Mouse (Mus musculus) ES-Bruce4 (cell line): ENCODE measurements around the gene Pde1a. TPM values are rescaled to one million over a fixed set of nuclear protein-coding genes. Genes with fewer than 3 reads are reported as not detected.

Experiments used
- H3K27ac ChIP-seq: 2 replicates; pipeline ENCODE4 v1.5.1; 2012; ENCODE audit warnings: low read length, inconsistent platforms; ENCODE audit not compliant: insufficient read depth
- H3K27me3 ChIP-seq: 2 replicates; pipeline ENCODE4 v1.6.1; 2012; ENCODE audit warnings: mild to moderate bottlenecking, low read length, inconsistent platforms; ENCODE audit not compliant: control insufficient read depth, poor library complexity, insufficient read depth, severe bottlenecking
- H3K36me3 ChIP-seq: 2 replicates; pipeline ENCODE4 v1.6.1; 2012; ENCODE audit warnings: inconsistent platforms, mild to moderate bottlenecking, low read length, moderate library complexity; ENCODE audit not compliant: control insufficient read depth, poor library complexity, insufficient read depth, severe bottlenecking
- H3K4me1 ChIP-seq: one replicate; pipeline ENCODE4 v1.8.1; 2011; ENCODE audit warnings: low read length; ENCODE audit not compliant: control insufficient read depth, insufficient read depth
- H3K4me3 ChIP-seq: 2 replicates; pipeline ENCODE4 v1.5.1; 2011; ENCODE audit warnings: low read depth, mild to moderate bottlenecking, low read length
- H3K9ac ChIP-seq: 2 replicates; pipeline ENCODE4 v1.6.1; 2012; ENCODE audit warnings: low read depth, mild to moderate bottlenecking, inconsistent platforms; ENCODE audit not compliant: poor library complexity, severe bottlenecking
- H3K9me3 ChIP-seq: replicated peaks from 2 replicates; pipeline ENCODE4 v1.6.1; 2012; ENCODE audit warnings: mild to moderate bottlenecking, low read length, inconsistent platforms; ENCODE audit not compliant: control insufficient read depth, poor library complexity, insufficient read depth, severe bottlenecking
- CTCF ChIP-seq: IDR thresholded peaks from one replicate; pipeline ENCODE4 v1.8.1; 2011; ENCODE audit warnings: low read depth, low read length
- EP300 ChIP-seq: IDR thresholded peaks from 2 replicates; pipeline ENCODE4 v1.6.1; 2011; ENCODE audit warnings: low read depth, low read length; ENCODE audit not compliant: insufficient read depth
- POLR2A ChIP-seq: IDR thresholded peaks from one replicate; pipeline ENCODE4 v1.8.1; 2011; ENCODE audit warnings: low read length; ENCODE audit not compliant: insufficient read depth
- polyA plus RNA-seq: library from polyadenylated mRNA; stranded (reverse); fragments of >200 nt; gene quantifications from 2 replicates; pipeline ENCODE4 v1.2.4, GENCODE M21; 2011; ENCODE audit warnings: low read depth; ENCODE audit not compliant: missing spikeins, insufficient read depth, insufficient read length

The Pde1a gene
- polyA plus RNA-seq, 1 experiment = 2.1 TPM

DNA sequence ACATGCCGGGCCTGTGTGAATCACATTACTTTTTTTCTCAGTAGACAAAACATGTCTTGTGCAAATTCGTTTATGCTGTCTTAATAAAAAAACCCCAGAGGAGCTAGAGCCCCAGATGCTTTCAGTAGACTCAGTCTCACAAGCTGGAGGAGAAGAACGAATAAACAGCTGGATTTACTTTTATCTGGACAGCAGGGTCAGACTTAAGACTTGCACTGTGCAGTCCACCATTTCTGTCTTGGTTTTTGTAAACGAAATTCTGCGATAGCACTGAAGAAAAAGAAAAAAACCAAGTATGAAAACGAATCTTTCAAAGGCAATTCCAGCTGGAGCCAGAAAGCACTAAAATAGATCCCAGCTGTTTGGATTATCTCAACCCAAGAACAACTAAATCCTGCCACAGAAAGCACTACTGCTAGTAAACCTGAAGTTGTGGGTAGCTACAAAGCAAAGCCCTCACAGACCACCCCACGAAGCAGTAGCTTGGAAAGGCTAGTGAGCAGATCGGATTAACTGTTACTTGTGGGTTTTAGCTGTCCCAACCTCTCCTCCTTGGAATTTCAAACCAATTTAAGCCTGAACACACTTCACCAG lies 343.6 kb downstream of the Pde1a start:
- H3K27ac ChIP-seq = no peak overlapping the region

More for the DNA sequence above, 343.6 kb downstream of the Pde1a start:
- no peak overlapping the region for H3K4me3 ChIP-seq
- no peak overlapping the region for H3K9ac ChIP-seq
- no peak for TF ChIP-seq CTCF
- TF ChIP-seq POLR2A = no peak
- TF ChIP-seq EP300 = no peak
- no peaks in the 10 kb centered on the region for H3K4me1 ChIP-seq
- no peaks in the 10 kb centered on the region for H3K27me3 ChIP-seq
- H3K9me3 ChIP-seq = no peaks in the 10 kb centered on the region
- H3K36me3 ChIP-seq = no peaks in the 10 kb centered on the region

Other genes starting within 250 kb of the Pde1a start
- gene Prdx6b, start 163.0 kb upstream of the Pde1a start, polyA plus RNA-seq = not detected in 2 replicates
- gene Dnajc10, start 186.0 kb upstream of the Pde1a start, polyA plus RNA-seq = 54.3 and 69.5 TPM in 2 replicates